Mouse (Mus musculus): ENCODE results near the gene C3ar1. TPM values are rescaled to one million over a fixed set of nuclear protein-coding genes. Genes with fewer than 3 reads are reported as not detected.

Gene C3ar1
- 11.0 and 17.3 TPM in 2 replicates for polyA plus RNA-seq (2012; rRNA removed; ENCODE audit: low replicate concordance)

DNA sequence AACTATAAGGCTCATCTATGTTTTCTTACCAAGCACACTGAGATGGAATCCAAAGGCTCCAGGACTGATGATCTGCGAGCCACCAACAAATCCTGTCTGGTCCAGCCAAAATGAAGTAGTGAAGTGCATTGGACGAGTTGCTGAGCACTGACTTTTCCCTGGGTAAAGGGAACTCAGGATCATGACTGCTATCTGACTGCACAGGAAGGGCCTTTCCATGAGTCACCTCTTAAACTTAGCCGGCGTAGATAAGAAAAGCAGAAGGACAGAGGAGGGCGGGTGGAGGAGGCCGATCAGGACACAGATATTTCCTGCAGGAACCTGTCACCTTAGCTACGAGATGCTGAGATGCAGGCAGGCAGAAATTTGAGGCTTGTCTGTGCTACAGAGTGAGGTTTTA is at the start of gene C3ar1:
C3ar1 (minus strand) TSS at position 207 of the 400 bp plus-strand sequence.

DNA sequence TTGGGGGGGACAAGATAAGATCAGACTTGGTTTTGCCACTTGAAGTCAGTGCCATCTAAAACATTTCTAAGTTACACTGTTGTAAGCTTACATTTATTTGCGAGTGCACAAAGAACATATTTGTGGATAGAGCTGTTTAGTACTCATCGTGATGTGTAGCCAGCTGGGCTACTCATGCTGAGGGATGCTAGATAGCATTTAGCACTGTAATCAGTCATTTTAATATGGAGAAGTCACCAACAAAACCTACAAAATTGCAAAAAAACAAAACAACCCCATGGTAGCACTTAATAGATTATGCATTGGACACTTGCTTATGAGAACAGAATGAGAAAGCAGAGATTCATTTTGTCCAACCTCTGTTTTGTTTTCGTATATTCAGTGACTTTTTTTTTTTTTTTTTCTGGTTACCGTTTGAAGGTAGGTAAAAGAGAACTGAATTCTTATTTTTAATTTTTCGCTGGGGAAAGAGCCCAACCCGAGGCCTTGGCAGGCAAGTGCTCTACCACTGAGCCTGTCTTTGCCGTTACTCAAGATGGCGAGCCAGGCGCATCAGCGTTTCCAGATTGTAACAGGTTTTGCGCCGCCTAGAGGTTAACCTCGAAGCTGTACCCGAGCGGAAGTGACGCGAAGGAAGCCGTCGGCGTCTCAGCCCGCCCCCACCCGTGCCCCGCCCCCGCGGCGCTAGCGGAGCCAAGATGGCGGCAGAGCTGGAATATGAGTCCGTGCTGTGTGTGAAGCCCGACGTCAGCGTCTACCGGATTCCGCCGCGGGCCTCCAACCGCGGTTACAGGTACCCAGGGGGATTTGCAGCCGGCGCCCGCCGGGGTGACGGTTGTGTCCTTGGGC is 18.1 kb upstream of the C3ar1 start, which contains the start of gene Necap1:
Necap1 (plus strand) TSS at position 604 of the 849 bp plus-strand sequence.

DNA sequence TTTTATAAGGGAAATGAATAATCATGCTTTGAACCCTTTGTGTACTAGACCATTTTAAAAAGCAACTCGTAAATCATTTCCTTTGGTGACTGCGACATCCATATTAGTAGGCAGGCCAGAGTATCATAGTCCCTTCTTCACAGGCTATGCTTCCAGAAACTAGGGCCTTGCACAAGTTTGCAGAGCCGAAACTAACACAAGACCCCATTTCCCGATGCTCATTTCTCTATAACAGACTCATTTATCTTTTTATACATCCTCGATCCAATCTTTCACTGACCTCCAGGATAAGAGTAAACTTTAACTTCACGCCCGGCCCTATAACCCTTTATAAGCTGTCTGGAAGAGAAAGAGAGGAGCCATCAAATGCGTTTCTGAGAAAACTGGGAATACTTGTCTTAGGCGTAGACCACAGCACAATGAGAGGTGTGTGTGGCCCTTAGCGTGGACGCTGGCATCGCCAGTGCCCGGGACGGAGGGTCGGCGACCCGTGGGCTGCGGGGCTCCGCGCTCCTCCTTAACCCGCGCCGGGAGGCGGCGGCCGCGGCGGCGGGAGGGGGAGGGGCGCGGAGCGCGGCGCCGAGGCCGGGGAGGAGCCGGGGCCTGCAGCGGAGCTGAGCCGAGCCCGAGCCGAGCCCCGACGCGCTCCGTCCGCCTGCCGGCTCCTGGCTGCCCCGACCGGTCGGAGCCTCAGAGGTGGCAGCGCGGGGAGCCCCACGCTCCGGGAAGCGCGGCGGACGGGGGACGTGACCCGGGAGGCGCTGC is 36.5 kb downstream of the C3ar1 start, which contains the start of gene Foxj2:
Foxj2 (plus strand) TSS at position 609 of the 765 bp plus-strand sequence.

DNA sequence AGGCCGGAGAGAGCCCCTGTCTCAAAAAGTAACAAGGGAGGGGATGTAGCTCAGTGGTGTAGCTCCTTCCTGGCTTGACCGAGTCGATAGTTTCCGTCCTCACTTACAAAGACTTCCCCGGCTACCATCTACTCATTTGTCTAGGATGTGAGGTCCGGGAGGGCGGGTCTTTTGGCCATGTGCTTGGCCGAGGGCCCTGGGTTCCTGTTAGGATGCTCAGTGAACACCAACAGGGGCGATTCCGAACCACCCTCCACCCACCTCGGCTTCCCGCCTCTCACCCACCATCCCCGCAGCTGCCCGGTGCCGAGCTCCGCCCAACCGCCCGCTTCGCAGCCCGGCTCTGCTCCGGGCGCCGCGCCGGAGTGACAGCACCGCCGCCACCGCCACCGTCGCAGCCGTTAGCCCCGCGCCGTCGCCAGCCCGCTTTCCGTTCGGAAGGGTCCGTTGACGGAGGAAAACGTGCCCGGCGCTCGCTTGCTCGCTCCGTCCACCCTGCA is 54.6 kb downstream of the C3ar1 start, which contains the start of gene Slc2a3:
Slc2a3 (minus strand) TSS at position 340 of the 500 bp plus-strand sequence.

Other genes starting within 250 kb of the C3ar1 start
- gene Gdf3, start 246.1 kb downstream of the C3ar1 start, polyA plus RNA-seq (2012; rRNA removed; ENCODE audit: low replicate concordance), result 0.11 and 0.58 TPM in 2 replicates
- not detected in 2 replicates for gene Dppa3, start 229.8 kb downstream of the C3ar1 start, polyA plus RNA-seq (2012; rRNA removed; ENCODE audit: low replicate concordance)
- gene Nanog, start 148.7 kb downstream of the C3ar1 start, polyA plus RNA-seq (2012; rRNA removed; ENCODE audit: low replicate concordance), result 0.50 TPM in 1 of 2 replicates, not detected in the other
- 2.0 and 10.3 TPM in 2 replicates for gene Slc2a3, start 54.5 kb downstream of the C3ar1 start, polyA plus RNA-seq (2012; rRNA removed; ENCODE audit: low replicate concordance)
- gene Foxj2, start 36.2 kb downstream of the C3ar1 start, polyA plus RNA-seq (2012; rRNA removed; ENCODE audit: low replicate concordance), result 10.9 and 17.5 TPM in 2 replicates
- 19.9 and 23.6 TPM in 2 replicates for gene Necap1, start 18.3 kb upstream of the C3ar1 start, polyA plus RNA-seq (2012; rRNA removed; ENCODE audit: low replicate concordance)
- gene Clec4a1, start 65.7 kb upstream of the C3ar1 start, polyA plus RNA-seq (2012; rRNA removed; ENCODE audit: low replicate concordance), result 8.4 and 10.1 TPM in 2 replicates
- gene Clec4a3, start 96.4 kb upstream of the C3ar1 start, polyA plus RNA-seq (2012; rRNA removed; ENCODE audit: low replicate concordance), result 4.3 and 4.5 TPM in 2 replicates
- not detected in 2 replicates for gene Clec4a4, start 134.2 kb upstream of the C3ar1 start, polyA plus RNA-seq (2012; rRNA removed; ENCODE audit: low replicate concordance)
- gene Clec4b1, start 193.8 kb upstream of the C3ar1 start, polyA plus RNA-seq (2012; rRNA removed; ENCODE audit: low replicate concordance), result 6.3 and 6.9 TPM in 2 replicates